Mouse (Mus musculus) left cerebral cortex, postnatal 25 days (tissue): ENCODE results near the gene Catsperg1. TPM values are rescaled to one million over a fixed set of nuclear protein-coding genes. Genes with fewer than 3 reads are reported as not detected.
"Not testable (repeated sequence)": the region's sequence is repeated elsewhere in the genome, so short reads cannot be mapped to it uniquely, and the experiment has no call there.

Source experiments
- DNase-seq, 2 experiments: peaks; one replicate each; pipeline ENCODE4 v3.0.0; 2022; ENCODE audit warnings: low spot score in 2 of 2, mixed read lengths in 1 of 2
- intact Hi-C: fragments of 180-260 bp; cut with DNase I; formaldehyde crosslinking; loops from one replicate; pipeline ENCODE4 v1.15.1; 2025
- total RNA-seq, 2 experiments: library from RNA; stranded (reverse); gene quantifications; 2 replicates each; pipeline ENCODE4 v1.2.3; 2021

The Catsperg1 gene
- under 1 TPM; 0.76 to 0.99 TPM for total RNA-seq

GRCm38 (mm10) chr7:29213675-29214082, at the start of gene Catsperg1:
Gene Catsperg1 (minus strand): TSS chr7:29214035.
- intact Hi-C loops: no loop called here
- no peak for DNase-seq

GRCm38 (mm10) chr7:29262151-29262550, 48.3 kb upstream of the Catsperg1 start:
- intact Hi-C loops: no loop called here
- no peak for DNase-seq

GRCm38 (mm10) chr7:29259781-29260730, 46.2 kb upstream of the Catsperg1 start:
- intact Hi-C loops: no loop called here
- DNase-seq: no peak

- intact Hi-C loops: no loop called here
- DNase-seq: no peak
These were observed 43.5 kb upstream of the Catsperg1 start for GRCm38 (mm10) chr7:29257368-29257767.

GRCm38 (mm10) chr7:29255875-29256274, 42.0 kb upstream of the Catsperg1 start:
- no peak for DNase-seq
- intact Hi-C loops: no loop called here

GRCm38 (mm10) chr7:29253842-29254241, 40.0 kb upstream of the Catsperg1 start:
- intact Hi-C loops: no loop called here
- no peak for DNase-seq

DNA sequence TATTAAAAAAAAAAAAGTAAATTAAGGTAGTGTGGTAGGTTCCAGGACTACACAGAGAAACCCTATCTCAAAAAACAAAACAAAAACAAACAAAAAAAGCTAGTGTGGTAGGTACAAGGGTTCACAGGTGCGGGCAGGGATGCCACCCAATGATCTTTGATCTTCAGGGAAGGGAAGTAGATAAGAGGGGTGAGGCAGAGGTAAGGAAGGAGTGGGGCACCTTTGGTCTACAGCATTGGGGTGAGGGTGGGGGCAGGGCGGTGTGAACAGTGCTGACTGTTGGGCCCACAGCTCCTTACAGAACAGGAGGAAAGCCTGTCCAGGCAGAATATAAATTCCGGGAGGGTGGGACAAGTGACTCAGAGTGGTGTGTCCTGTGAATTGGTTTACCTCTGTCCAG, 37.3 kb upstream of the Catsperg1 start:
- intact Hi-C loops: no loop called here

DNA sequence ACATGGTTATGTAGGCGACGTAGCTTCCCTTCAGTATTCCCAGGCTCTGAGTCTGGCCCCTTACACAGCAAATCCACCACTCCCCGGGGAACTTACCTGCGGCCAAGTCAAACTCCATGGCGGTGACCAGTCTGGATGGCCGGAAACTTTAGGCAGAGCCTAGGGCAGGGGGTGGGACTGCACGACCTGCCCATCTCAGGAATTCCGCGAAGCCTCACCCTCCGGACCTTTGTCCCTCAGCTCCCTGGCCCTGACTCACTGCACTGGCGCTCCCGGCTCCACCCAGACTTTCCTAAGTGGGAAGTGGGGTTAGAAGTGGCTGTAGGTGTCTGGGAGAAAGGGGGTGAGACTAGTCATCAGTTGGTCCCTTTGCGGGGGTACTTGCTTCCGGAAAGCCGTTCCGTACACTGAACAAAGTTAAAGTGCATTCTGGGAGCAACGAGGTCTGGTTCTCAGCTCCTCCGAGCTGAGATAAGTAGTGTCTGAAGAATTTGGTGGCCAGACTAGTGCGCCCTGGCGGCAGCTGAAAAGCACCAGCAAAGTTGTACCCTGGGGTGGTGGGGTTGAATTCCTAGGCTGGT, 34.5 kb upstream of the Catsperg1 start, which contains the start of gene 2200002D01Rik:
2200002D01Rik (minus strand) TSS at position 206 of the 581 bp plus-strand sequence.
- intact Hi-C loops: loop anchor here (5.0 kb wide), 1 partner anchor 196 kb away; no protein-coding TSS in a partner anchor
- DNase-seq: no peak

More for the DNA sequence above, 37.3 kb upstream of the Catsperg1 start:
- no peak for DNase-seq

DNA sequence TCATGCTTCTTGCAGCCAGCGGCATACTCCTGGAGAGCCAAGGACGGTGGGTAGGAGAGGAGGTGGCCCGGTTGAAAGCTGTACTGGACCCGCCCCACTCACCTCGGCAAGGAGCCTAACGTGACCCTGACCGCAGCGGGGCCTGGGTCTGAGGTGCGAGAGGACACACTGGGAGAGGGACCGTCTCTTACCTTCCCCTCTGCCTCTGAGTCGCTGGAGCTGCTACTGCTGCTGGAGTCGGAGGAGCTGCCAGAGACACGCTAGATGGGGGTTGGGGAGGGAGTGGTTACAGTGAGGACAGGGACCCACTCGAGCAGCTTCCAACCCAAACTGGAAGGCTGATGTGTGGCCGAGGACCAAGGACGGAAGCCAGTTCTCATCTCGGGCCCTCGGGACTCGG, 33.9 kb upstream of the Catsperg1 start:
- intact Hi-C loops: loop anchor here (2.0 to 5.0 kb wide), 2 partner anchors 49 to 195 kb away; no protein-coding TSS in a partner anchor
- DNase-seq: no peak

GRCm38 (mm10) chr7:29247314-29247700, 33.5 kb upstream of the Catsperg1 start:
- peak; percentile 53 to 60 for DNase-seq
- intact Hi-C loops: loop anchor here (2.0 to 5.0 kb wide), 2 partner anchors 49 to 195 kb away; no protein-coding TSS in a partner anchor

DNA sequence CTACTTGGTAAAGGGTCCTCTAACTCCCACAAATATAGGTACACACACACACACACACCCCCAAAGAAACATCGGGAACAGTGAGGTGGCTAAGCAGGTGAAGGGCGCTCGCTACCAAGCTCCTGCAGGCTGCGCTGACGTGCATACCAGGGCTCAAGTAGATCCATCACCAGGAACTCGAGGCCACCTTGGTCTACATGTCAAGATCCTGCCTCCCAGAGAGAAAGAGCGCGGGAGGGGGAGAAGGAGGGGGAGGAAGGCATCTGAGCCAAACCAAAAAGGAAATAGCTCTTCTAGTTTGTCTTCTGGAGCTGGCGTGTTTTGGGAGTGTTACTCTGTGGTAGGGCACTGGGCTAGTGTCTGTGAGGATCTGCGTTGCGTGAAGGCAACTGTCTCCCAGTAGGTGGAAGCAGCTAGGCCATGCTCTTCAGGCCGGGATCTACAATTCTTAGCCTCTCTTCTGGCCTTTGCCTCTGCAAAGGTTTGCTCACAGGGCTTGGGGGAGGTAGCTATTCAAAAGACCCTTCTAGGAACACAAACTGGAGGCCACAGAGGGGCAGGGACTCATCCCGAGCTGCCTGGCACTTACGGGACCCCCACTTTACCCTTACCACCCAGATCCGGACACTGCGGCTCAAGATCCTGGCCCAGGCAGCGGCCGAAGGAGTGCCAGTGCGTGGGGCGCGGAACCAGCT, 32.9 kb upstream of the Catsperg1 start:
- intact Hi-C loops: loop anchor here (2.0 to 5.0 kb wide), 2 partner anchors 50 to 194 kb away; no protein-coding TSS in a partner anchor

DNA sequence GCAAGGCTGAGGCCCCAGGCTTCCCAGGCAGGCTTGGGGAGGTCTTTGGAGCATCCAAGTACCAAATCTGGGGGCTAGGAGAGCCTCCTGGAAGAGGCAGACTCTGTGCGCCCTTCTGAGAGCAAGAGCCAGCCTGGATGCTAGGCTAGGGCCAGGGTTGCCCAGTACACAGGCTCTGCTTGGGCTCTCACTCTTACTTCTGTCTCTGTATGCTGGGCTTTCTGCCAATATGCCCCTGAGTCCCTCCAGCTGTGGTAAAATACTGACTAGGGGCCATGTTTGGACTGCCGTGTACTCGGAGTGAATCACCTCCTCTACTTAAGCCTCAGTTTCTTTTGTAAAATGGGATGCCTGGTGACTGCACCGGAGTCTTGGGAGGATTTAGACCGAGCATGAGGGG, 32.2 kb upstream of the Catsperg1 start:
- intact Hi-C loops: loop anchor here (2.0 to 5.0 kb wide), 2 partner anchors 51 to 194 kb away; no protein-coding TSS in a partner anchor
- DNase-seq: no peak

More for the DNA sequence above, 32.9 kb upstream of the Catsperg1 start:
- no peak for DNase-seq

GRCm38 (mm10) chr7:29244732-29245416, 31.0 kb upstream of the Catsperg1 start:
- intact Hi-C loops: loop anchor here (5.0 kb wide), 2 partner anchors 117 to 193 kb away; no protein-coding TSS in a partner anchor
- DNase-seq: no peak

DNA sequence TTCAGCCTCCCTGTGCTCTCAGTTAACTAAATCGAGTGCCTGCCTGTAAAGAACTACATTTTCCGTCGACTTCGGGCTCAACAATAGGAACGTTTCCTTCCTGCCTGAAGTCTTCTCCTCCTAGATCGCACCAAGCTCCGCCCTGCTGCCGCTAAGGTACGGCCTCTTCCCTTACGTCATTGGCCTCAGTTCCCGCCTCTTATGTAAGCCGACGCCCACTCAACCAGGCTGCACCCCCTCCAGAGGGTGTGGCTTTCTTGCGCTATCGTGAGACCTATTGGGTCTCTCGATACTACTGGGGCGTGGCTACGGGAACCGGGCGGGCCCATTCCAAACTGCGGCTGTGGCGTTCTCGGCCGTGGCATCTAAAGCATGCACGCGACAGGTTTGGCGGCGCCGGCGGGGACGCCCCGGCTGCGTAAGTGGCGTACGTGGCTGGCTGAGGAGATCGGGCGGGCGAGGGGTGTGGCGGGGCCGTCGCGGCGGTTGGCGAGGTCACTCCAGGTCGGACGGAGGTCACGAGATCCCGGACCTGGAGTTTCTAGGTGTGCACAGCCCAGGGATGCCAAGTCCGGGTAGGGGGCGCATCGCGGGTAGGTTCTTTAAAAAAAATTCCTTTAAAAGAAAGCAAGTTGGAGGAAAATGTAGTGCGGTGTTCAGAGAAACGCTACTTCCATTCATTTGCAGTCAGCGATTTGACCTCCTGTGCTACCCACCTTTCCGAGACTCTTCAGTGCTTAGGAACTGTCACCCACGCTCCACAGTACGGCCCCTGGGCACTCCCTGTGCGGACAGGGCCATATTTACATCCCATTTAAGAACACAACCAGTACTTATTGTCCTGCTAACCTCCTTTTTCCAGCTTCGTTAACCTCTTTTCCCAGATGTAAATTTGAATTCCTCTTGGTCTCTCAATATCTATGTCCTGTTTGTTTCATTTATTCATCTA, 24.5 kb upstream of the Catsperg1 start, which contains the start of gene Yif1b:
Yif1b (plus strand) TSS at position 311 of the 949 bp plus-strand sequence.
- DNase-seq: peak; percentile 96 to 99
- intact Hi-C loops: loop anchor here (1.0 kb wide), 1 partner anchor 58 kb away; the partner anchor contains the start of gene Psmd8

GRCm38 (mm10) chr7:29237596-29237995, 23.8 kb upstream of the Catsperg1 start:
- intact Hi-C loops, DNase-seq: not testable (repeated sequence)

- no peak for DNase-seq
- intact Hi-C loops: no loop called here
These were observed 22.8 kb upstream of the Catsperg1 start for GRCm38 (mm10) chr7:29236593-29236992.

DNA sequence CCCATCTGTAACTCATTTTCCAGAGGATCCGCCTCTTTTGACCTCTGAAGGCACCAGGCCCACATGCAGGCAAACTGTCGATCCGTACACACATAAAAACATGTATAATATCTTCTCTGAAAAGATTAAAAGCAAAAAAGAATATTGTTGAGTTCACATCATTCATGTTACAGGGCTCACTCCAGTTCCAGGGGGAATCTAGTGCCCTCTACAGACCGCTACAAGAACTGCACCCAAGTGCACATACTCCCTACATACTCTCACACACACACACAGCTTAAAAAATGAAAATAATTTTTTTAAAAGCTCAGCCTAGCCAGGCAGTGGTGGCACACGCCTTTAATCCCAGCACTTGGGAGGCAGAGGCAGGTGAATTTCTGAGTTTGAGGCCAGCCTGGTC, 20.8 kb upstream of the Catsperg1 start:
- intact Hi-C loops: no loop called here
- no peak for DNase-seq

DNA sequence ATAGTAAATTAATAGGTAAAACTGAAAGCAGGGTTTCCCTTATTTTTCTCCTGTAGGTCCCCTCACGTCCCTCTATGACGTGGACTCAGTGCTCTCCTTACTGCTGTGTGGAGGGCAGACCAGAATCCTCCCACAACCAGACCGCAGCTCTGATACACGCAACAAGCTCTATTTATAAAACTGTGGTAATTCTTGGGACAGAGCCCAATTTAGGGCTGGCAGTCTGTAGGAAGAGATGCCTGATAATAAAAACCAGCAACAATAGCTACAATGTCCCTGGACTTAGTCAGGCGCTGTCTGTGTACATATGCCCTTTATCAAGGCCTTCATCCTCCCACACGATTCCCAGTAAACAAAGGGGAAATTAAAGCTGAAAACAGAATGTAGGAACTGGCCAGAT, 19.9 kb upstream of the Catsperg1 start:
- DNase-seq: peak in 1 of 2 experiments; percentile 38
- intact Hi-C loops: no loop called here
